Mouse (Mus musculus): ENCODE results near the gene Trmt6. TPM values are rescaled to one million over a fixed set of nuclear protein-coding genes. Genes with fewer than 3 reads are reported as not detected.

The Trmt6 gene
- total RNA-seq (2014; rRNA removed) (11.5 and 12.0 TPM in 2 replicates), polyA plus RNA-seq (2015; fragmentation: Nextera tagmentation; extraction: Ambion mirVana) (26.9 and 30.8 TPM in 2 replicates)

GRCm38 (mm10) chr2:132815608-132816314 is at the start of gene Trmt6, which contains the start of gene Mcm8:
Gene Trmt6, minus strand, starts transcription at chr2:132816055.
Gene Mcm8, plus strand, starts transcription at chr2:132816141.
- Histone ChIP-seq H3K9me3 (ENCODE audit: low read length) (no peaks in the 10 kb centered on the region), H3K4me1 (ENCODE audit: insufficient read depth, low read length) (no peaks in the 10 kb centered on the region), H3K9ac (replicated peaks; ENCODE audit: low read length, poor library complexity, severe bottlenecking) (peak within 1 kb of the TSS; percentile 63), H3K4me3 (ENCODE audit: low read depth, low read length) (peak within 1 kb of the TSS; percentile 78), H3K27me3 (ENCODE audit: insufficient read depth, low read length) (no peaks in the 10 kb centered on the region), H3K36me3 (ENCODE audit: insufficient read depth, low read length) (peaks cover 12% of the 10 kb centered on the region), H3K4me2 (ENCODE audit: low read depth, low read length, poor library complexity, severe bottlenecking) (peak within 1 kb of the TSS; percentile 68), H3K27ac (ENCODE audit: low read depth, low read length) (0 out of 2 replicates have a peak within 1 kb of the TSS, but pooled peaks have one; percentile 13)
- under 1% methylated on average over 59 of the region's 59 CpGs for WGBS
- DNase-seq (ENCODE audit: low spot score) (peak; percentile 99), ATAC-seq (ENCODE audit: low FRiP score) (peak; percentile 99)
- TF ChIP-seq CTCF (IDR thresholded peaks at IDR 0.05): peak; percentile 58

GRCm38 (mm10) chr2:132863325-132863724 is 47.5 kb upstream of the Trmt6 start:
- no peaks in the 10 kb centered on the region for H3K9me3 ChIP-seq (ENCODE audit: low read length)
- H3K4me2 ChIP-seq (ENCODE audit: low read depth, low read length, poor library complexity, severe bottlenecking): no peak overlapping the region
- DNase-seq (ENCODE audit: low spot score): no peak
- ATAC-seq (ENCODE audit: low FRiP score): no peak
- no peak overlapping the region for H3K27ac ChIP-seq (ENCODE audit: low read depth, low read length)
- no peaks in the 10 kb centered on the region for H3K27me3 ChIP-seq (ENCODE audit: insufficient read depth, low read length)
- no peak overlapping the region for H3K4me3 ChIP-seq (ENCODE audit: low read depth, low read length)
- H3K9ac ChIP-seq (replicated peaks; ENCODE audit: low read length, poor library complexity, severe bottlenecking): no peak overlapping the region
- 93% methylated on average over 2 of the region's 2 CpGs for WGBS
- peaks cover 20% of the 10 kb centered on the region; the same call in 1 of the 2 replicates for H3K36me3 ChIP-seq (ENCODE audit: insufficient read depth, low read length)
- no peak for TF ChIP-seq CTCF (IDR thresholded peaks at IDR 0.05)
- no peaks in the 10 kb centered on the region for H3K4me1 ChIP-seq (ENCODE audit: insufficient read depth, low read length)

- no peak for TF ChIP-seq CTCF (IDR thresholded peaks at IDR 0.05)
- no peak for ATAC-seq (ENCODE audit: low FRiP score)
- no peak for DNase-seq (ENCODE audit: low spot score)
- no peaks in the 10 kb centered on the region for H3K4me1 ChIP-seq (ENCODE audit: insufficient read depth, low read length)
- H3K27me3 ChIP-seq (ENCODE audit: insufficient read depth, low read length): no peaks in the 10 kb centered on the region
- H3K9ac ChIP-seq (replicated peaks; ENCODE audit: low read length, poor library complexity, severe bottlenecking): no peak overlapping the region
- H3K4me3 ChIP-seq (ENCODE audit: low read depth, low read length): no peak overlapping the region
- H3K4me2 ChIP-seq (ENCODE audit: low read depth, low read length, poor library complexity, severe bottlenecking): no peak overlapping the region
- 91% methylated on average over 2 of the region's 2 CpGs for WGBS
- H3K27ac ChIP-seq (ENCODE audit: low read depth, low read length): no peak overlapping the region
- H3K9me3 ChIP-seq (ENCODE audit: low read length): no peaks in the 10 kb centered on the region
- peaks cover 14% of the 10 kb centered on the region; the same call in 1 of the 2 replicates for H3K36me3 ChIP-seq (ENCODE audit: insufficient read depth, low read length)
Observed at GRCm38 (mm10) chr2:132861456-132861855, 45.6 kb upstream of the Trmt6 start.

- Histone ChIP-seq H3K27ac (ENCODE audit: low read depth, low read length) (no peak overlapping the region), H3K9ac (replicated peaks; ENCODE audit: low read length, poor library complexity, severe bottlenecking) (no peak overlapping the region), H3K4me1 (ENCODE audit: insufficient read depth, low read length) (no peaks in the 10 kb centered on the region), H3K9me3 (ENCODE audit: low read length) (no peaks in the 10 kb centered on the region), H3K27me3 (ENCODE audit: insufficient read depth, low read length) (no peaks in the 10 kb centered on the region), H3K4me3 (ENCODE audit: low read depth, low read length) (no peak overlapping the region), H3K4me2 (ENCODE audit: low read depth, low read length, poor library complexity, severe bottlenecking) (no peak overlapping the region), H3K36me3 (ENCODE audit: insufficient read depth, low read length) (peaks cover 11% of the 10 kb centered on the region; the same call in 1 of the 2 replicates)
- no peak for DNase-seq (ENCODE audit: low spot score)
- no peak for ATAC-seq (ENCODE audit: low FRiP score)
- TF ChIP-seq CTCF (IDR thresholded peaks at IDR 0.05): no peak
Observed at GRCm38 (mm10) chr2:132860435-132860834, 44.6 kb upstream of the Trmt6 start.

- 85% methylated on average over 5 of the region's 5 CpGs for WGBS
- no peak for ATAC-seq (ENCODE audit: low FRiP score)
Observed at GRCm38 (mm10) chr2:132856333-132856732, 40.5 kb upstream of the Trmt6 start.

GRCm38 (mm10) chr2:132853051-132853450 is 37.2 kb upstream of the Trmt6 start:
- DNase-seq (ENCODE audit: low spot score) (no peak), ATAC-seq (ENCODE audit: low FRiP score) (no peak)
- no peak for TF ChIP-seq CTCF (IDR thresholded peaks at IDR 0.05)
- H3K4me1 ChIP-seq (ENCODE audit: insufficient read depth, low read length): peaks cover 3% of the 10 kb centered on the region; the same call in 1 of the 2 replicates
- no peak overlapping the region for H3K4me3 ChIP-seq (ENCODE audit: low read depth, low read length)
- 100% methylated on average over 1 of the region's 1 CpGs for WGBS
- no peaks in the 10 kb centered on the region for H3K27me3 ChIP-seq (ENCODE audit: insufficient read depth, low read length)
- no peaks in the 10 kb centered on the region for H3K9me3 ChIP-seq (ENCODE audit: low read length)
- no peak overlapping the region for H3K4me2 ChIP-seq (ENCODE audit: low read depth, low read length, poor library complexity, severe bottlenecking)
- H3K36me3 ChIP-seq (ENCODE audit: insufficient read depth, low read length): no peaks in the 10 kb centered on the region
- H3K27ac ChIP-seq (ENCODE audit: low read depth, low read length): no peak overlapping the region
- no peak overlapping the region for H3K9ac ChIP-seq (replicated peaks; ENCODE audit: low read length, poor library complexity, severe bottlenecking)

More at GRCm38 (mm10) chr2:132856333-132856732, 40.5 kb upstream of the Trmt6 start:
- Histone ChIP-seq H3K9ac (replicated peaks; ENCODE audit: low read length, poor library complexity, severe bottlenecking) (no peak overlapping the region), H3K27me3 (ENCODE audit: insufficient read depth, low read length) (no peaks in the 10 kb centered on the region), H3K36me3 (ENCODE audit: insufficient read depth, low read length) (no peaks in the 10 kb centered on the region), H3K9me3 (ENCODE audit: low read length) (no peaks in the 10 kb centered on the region), H3K27ac (ENCODE audit: low read depth, low read length) (no peak overlapping the region), H3K4me3 (ENCODE audit: low read depth, low read length) (no peak overlapping the region), H3K4me1 (ENCODE audit: insufficient read depth, low read length) (no peaks in the 10 kb centered on the region), H3K4me2 (ENCODE audit: low read depth, low read length, poor library complexity, severe bottlenecking) (no peak overlapping the region)
- TF ChIP-seq CTCF (IDR thresholded peaks at IDR 0.05): no peak
- DNase-seq (ENCODE audit: low spot score): no peak

Data from midbrain, postnatal 0 days (tissue).